In the genomic region with DNA sequence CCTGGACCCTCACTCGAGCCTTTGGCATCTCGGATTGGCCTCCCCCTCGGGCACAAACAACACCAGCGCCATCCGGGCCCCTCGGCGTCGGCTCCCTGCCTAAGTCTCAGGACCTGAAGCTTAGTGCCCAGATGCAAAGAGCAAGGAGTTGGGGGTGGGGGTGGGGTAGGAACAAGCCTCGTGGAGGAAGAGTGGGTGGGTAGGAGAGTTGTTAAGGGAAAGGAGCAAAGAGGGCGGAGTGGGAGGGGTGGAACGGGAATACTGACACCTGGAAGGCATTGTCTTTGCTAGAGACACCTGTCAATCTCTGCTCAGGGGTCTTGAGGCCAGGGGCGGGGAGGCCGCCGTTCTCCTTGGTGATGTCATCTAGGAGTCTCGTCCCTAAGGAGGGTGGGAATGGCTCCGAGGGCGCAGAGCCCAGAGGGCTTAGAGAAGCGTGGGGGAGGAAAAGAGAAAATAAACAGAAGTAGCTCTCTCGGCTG, we compare ENCODE assay signal across 8 mouse cellular contexts. TPM values are rescaled to one million over a fixed set of nuclear protein-coding genes. Genes with fewer than 3 reads are reported as not detected.
A peak's percentile ranks its signal among the peaks of the same experiment; 100 is the strongest.
DNase-seq lines count a peak whose midpoint lies in the region; ATAC-seq lines count a peak whose summit lies in the region.

No protein-coding gene starts in this region.

- no peaks in the 10 kb centered on the region for H3K9me3 ChIP-seq in embryonic facial prominence, embryonic 12.5 days
- H3K9me3 ChIP-seq in intestine, embryonic 14.5 days (ENCODE audit: control insufficient read depth, low read length), result no peaks in the 10 kb centered on the region
- no peaks in the 10 kb centered on the region for H3K9me3 ChIP-seq in neural tube, embryonic 11.5 days (ENCODE audit: control insufficient read depth, low read length)

- peak overlapping the region; percentile 39 for H3K4me3 ChIP-seq in embryonic facial prominence, embryonic 12.5 days
- H3K4me3 ChIP-seq in intestine, embryonic 14.5 days (ENCODE audit: low read depth, low read length), result peak overlapping the region; percentile 42
- H3K4me3 ChIP-seq in neural tube, embryonic 11.5 days (ENCODE audit: low read depth, low read length), result peak overlapping the region; percentile 37

- no peaks in the 10 kb centered on the region for H3K36me3 ChIP-seq in embryonic facial prominence, embryonic 12.5 days
- no peaks in the 10 kb centered on the region for H3K36me3 ChIP-seq in intestine, embryonic 14.5 days (ENCODE audit: control insufficient read depth, insufficient read depth, low read length)
- H3K36me3 ChIP-seq in neural tube, embryonic 11.5 days (ENCODE audit: control insufficient read depth, insufficient read depth, low read length), result no peaks in the 10 kb centered on the region

- 0 out of 2 replicates have a peak overlapping the region, but pooled peaks have one; percentile 57 for H3K27ac ChIP-seq in embryonic facial prominence, embryonic 12.5 days
- no peak overlapping the region for H3K27ac ChIP-seq in intestine, embryonic 14.5 days (ENCODE audit: low read depth)
- no peak overlapping the region for H3K27ac ChIP-seq in neural tube, embryonic 11.5 days (ENCODE audit: low read depth, low read length)

- peak; percentile 35 for DNase-seq in kidney, postnatal 10 days
- no peak for DNase-seq in kidney, adult 18-20 months
- DNase-seq in intestine, embryonic 14.5 days (ENCODE audit: low spot score), result peak; percentile 71
- DNase-seq in neural tube, embryonic 11.5 days (ENCODE audit: low spot score), result peak; percentile 51
- no peak for DNase-seq in gastrocnemius, postnatal 10 days
- no peak for DNase-seq in layer of hippocampus, adult 8-10 months (ENCODE audit: low spot score in 2 of 2)
- DNase-seq in thymus, postnatal 14 days, result no peak

- H3K9ac ChIP-seq in embryonic facial prominence, embryonic 12.5 days, result peak overlapping the region; percentile 10; the same call in 1 of the 2 replicates
- no peak overlapping the region for H3K9ac ChIP-seq in intestine, embryonic 14.5 days (ENCODE audit: low read length)
- H3K9ac ChIP-seq in neural tube, embryonic 11.5 days (ENCODE audit: low read length), result no peak overlapping the region

- peak overlapping the region; percentile 80 for H3K4me2 ChIP-seq in embryonic facial prominence, embryonic 12.5 days (replicated peaks)
- peak overlapping the region; percentile 66 for H3K4me2 ChIP-seq in intestine, embryonic 14.5 days (ENCODE audit: low read length)
- peak overlapping the region; percentile 82 for H3K4me2 ChIP-seq in neural tube, embryonic 11.5 days (ENCODE audit: low read depth)

- H3K27me3 ChIP-seq in embryonic facial prominence, embryonic 12.5 days, result peaks cover 71% of the 10 kb centered on the region
- peaks cover 93% of the 10 kb centered on the region for H3K27me3 ChIP-seq in intestine, embryonic 14.5 days (replicated peaks; ENCODE audit: control insufficient read depth, insufficient read depth, low read length)
- peaks cover 68% of the 10 kb centered on the region for H3K27me3 ChIP-seq in neural tube, embryonic 11.5 days (ENCODE audit: control insufficient read depth, insufficient read depth, low read length)

- peaks cover 24% of the 10 kb centered on the region for H3K4me1 ChIP-seq in embryonic facial prominence, embryonic 12.5 days
- H3K4me1 ChIP-seq in intestine, embryonic 14.5 days (replicated peaks; ENCODE audit: control insufficient read depth, insufficient read depth, low read length), result peaks cover 12% of the 10 kb centered on the region
- H3K4me1 ChIP-seq in neural tube, embryonic 11.5 days (ENCODE audit: control insufficient read depth, insufficient read depth, low read length), result peaks cover 24% of the 10 kb centered on the region

- 1% methylated on average over 19 of the region's 19 CpGs for WGBS in embryonic facial prominence, embryonic 12.5 days
- 2% methylated on average over 19 of the region's 19 CpGs for WGBS in intestine, embryonic 14.5 days
- WGBS in neural tube, embryonic 11.5 days, result 0% methylated on average over 19 of the region's 19 CpGs

- ATAC-seq in embryonic facial prominence, embryonic 12.5 days (ENCODE audit: insufficient number of reproducible peaks, insufficient read depth, low FRiP score, low TSS enrichment), result no peak
- no peak for ATAC-seq in intestine, embryonic 14.5 days (replicated peaks; ENCODE audit: low FRiP score, low TSS enrichment, low read depth)
- ATAC-seq in neural tube, embryonic 11.5 days (ENCODE audit: insufficient read depth, low FRiP score, low TSS enrichment), result 0 out of 2 replicates have a peak, but pooled peaks have one; percentile 22

RNA-seq across cellular contexts. Expression of gene Nr2f2, which starts 35.7 kb away (rescaled TPM):
- polyA plus RNA-seq in embryonic facial prominence, embryonic 12.5 days (2016; fragmentation: Nextera tagmentation; extraction: Ambion mirVana), result 96.9 and 99.0 TPM in 2 replicates
- 53.7 and 56.9 TPM in 2 replicates for polyA plus RNA-seq in intestine, embryonic 14.5 days (2014; fragmentation: Nextera tagmentation; extraction: Ambion mirVana)
- polyA plus RNA-seq in neural tube, embryonic 11.5 days (2014; fragmentation: Nextera tagmentation; extraction: Ambion mirVana), result 88.5 and 95.9 TPM in 2 replicates
- total RNA-seq in gastrocnemius, postnatal 10 days (2021), result 10 to 100 TPM; 32.7 to 39.2 TPM
- total RNA-seq in layer of hippocampus, adult 8-10 months (2022), result 10 to 100 TPM; 40.5 to 53.3 (median 45.9) TPM

Comparison
In these comparisons a context has a peak if more than half of its experiments do, and no peak if none do; other contexts are left out.
1. DNase-seq: peak in kidney, postnatal 10 days (single experiment), intestine, embryonic 14.5 days (single experiment) and neural tube, embryonic 11.5 days (single experiment); none in kidney, adult 18-20 months (single experiment), gastrocnemius, postnatal 10 days (single experiment), layer of hippocampus, adult 8-10 months (0 of 2) and thymus, postnatal 14 days (single experiment).
2. Peak in every context shown above with its lines, with median percentiles within 50 percentile points of each other: H3K4me2 ChIP-seq and H3K4me3 ChIP-seq.